Mouse (Mus musculus): ENCODE measurements around the gene Abcc4. TPM values are rescaled to one million over a fixed set of nuclear protein-coding genes. Genes with fewer than 3 reads are reported as not detected.
"Not testable (repeated sequence)": the region's sequence is repeated elsewhere in the genome, so short reads cannot be mapped to it uniquely, and the experiment has no call there.

Gene Abcc4
- total and polyA plus RNA-seq, 2 experiments from 2014 or later, result 2.3 to 4.8 TPM

- no peak for DNase-seq (ENCODE audit: low spot score)
- no peaks in the 10 kb centered on the region for H3K9me3 ChIP-seq (ENCODE audit: low read length)
- no peaks in the 10 kb centered on the region for H3K4me1 ChIP-seq (ENCODE audit: insufficient read depth, low read length)
- no peaks in the 10 kb centered on the region for H3K36me3 ChIP-seq (ENCODE audit: insufficient read depth, low read length)
- H3K4me3 ChIP-seq (ENCODE audit: low read length), result no peak overlapping the region
- no peaks in the 10 kb centered on the region for H3K27me3 ChIP-seq (ENCODE audit: insufficient read depth, low read length)
- H3K27ac ChIP-seq, result no peak overlapping the region
- no peak for ATAC-seq
- H3K9ac ChIP-seq (replicated peaks; ENCODE audit: low read length), result no peak overlapping the region
- no peak for TF ChIP-seq CTCF (IDR thresholded peaks at IDR 0.05; ENCODE audit: low read depth)
- WGBS, result 83% methylated on average over 3 of the region's 3 CpGs
- no peak overlapping the region for H3K4me2 ChIP-seq (ENCODE audit: low read depth, low read length)
These were observed 174.5 kb downstream of the Abcc4 start for GRCm38 (mm10) chr14:118531539-118531938.

- H3K9ac ChIP-seq (replicated peaks; ENCODE audit: low read length), result no peak overlapping the region
- no peaks in the 10 kb centered on the region for H3K36me3 ChIP-seq (ENCODE audit: insufficient read depth, low read length)
- 70% methylated on average over 9 of the region's 9 CpGs for WGBS
- DNase-seq (ENCODE audit: low spot score), result no peak
- no peaks in the 10 kb centered on the region for H3K4me1 ChIP-seq (ENCODE audit: insufficient read depth, low read length)
- peak; percentile 32; the same call in 1 of the 2 replicates for ATAC-seq
- no peak for TF ChIP-seq CTCF (IDR thresholded peaks at IDR 0.05; ENCODE audit: low read depth)
- H3K4me2 ChIP-seq (ENCODE audit: low read depth, low read length), result no peak overlapping the region
- no peak overlapping the region for H3K27ac ChIP-seq
- no peaks in the 10 kb centered on the region for H3K9me3 ChIP-seq (ENCODE audit: low read length)
- H3K4me3 ChIP-seq (ENCODE audit: low read length), result no peak overlapping the region
- no peaks in the 10 kb centered on the region for H3K27me3 ChIP-seq (ENCODE audit: insufficient read depth, low read length)
These were observed 191.6 kb downstream of the Abcc4 start for GRCm38 (mm10) chr14:118514280-118515031.

GRCm38 (mm10) chr14:118511715-118512114 lies 194.3 kb downstream of the Abcc4 start:
- not testable (repeated sequence) for H3K9ac ChIP-seq (replicated peaks; ENCODE audit: low read length); H3K4me3 ChIP-seq (ENCODE audit: low read length); H3K4me1 ChIP-seq (ENCODE audit: insufficient read depth, low read length); H3K9me3 ChIP-seq (ENCODE audit: low read length); H3K27ac ChIP-seq; H3K36me3 ChIP-seq (ENCODE audit: insufficient read depth, low read length); DNase-seq (ENCODE audit: low spot score); ATAC-seq; H3K4me2 ChIP-seq (ENCODE audit: low read depth, low read length); H3K27me3 ChIP-seq (ENCODE audit: insufficient read depth, low read length)
- 92% methylated on average over 6 of the region's 6 CpGs for WGBS

- Histone ChIP-seq H3K4me3 (ENCODE audit: low read length) (no peak overlapping the region), H3K27me3 (ENCODE audit: insufficient read depth, low read length) (no peaks in the 10 kb centered on the region), H3K36me3 (ENCODE audit: insufficient read depth, low read length) (no peaks in the 10 kb centered on the region), H3K9ac (replicated peaks; ENCODE audit: low read length) (no peak overlapping the region), H3K9me3 (ENCODE audit: low read length) (no peaks in the 10 kb centered on the region), H3K4me1 (ENCODE audit: insufficient read depth, low read length) (no peaks in the 10 kb centered on the region), H3K4me2 (ENCODE audit: low read depth, low read length) (no peak overlapping the region), H3K27ac (no peak overlapping the region)
- ATAC-seq (no peak), DNase-seq (ENCODE audit: low spot score) (no peak)
- WGBS, result 54% methylated on average over 2 of the region's 2 CpGs
- TF ChIP-seq CTCF (IDR thresholded peaks at IDR 0.05; ENCODE audit: low read depth), result no peak
These were observed 195.2 kb downstream of the Abcc4 start for GRCm38 (mm10) chr14:118510793-118511192.

- WGBS, result 86% methylated on average over 5 of the region's 5 CpGs
- Histone ChIP-seq H3K27me3 (ENCODE audit: insufficient read depth, low read length) (no peaks in the 10 kb centered on the region), H3K36me3 (ENCODE audit: insufficient read depth, low read length) (no peaks in the 10 kb centered on the region), H3K27ac (no peak overlapping the region), H3K4me2 (ENCODE audit: low read depth, low read length) (no peak overlapping the region), H3K9ac (replicated peaks; ENCODE audit: low read length) (no peak overlapping the region), H3K4me1 (ENCODE audit: insufficient read depth, low read length) (no peaks in the 10 kb centered on the region), H3K4me3 (ENCODE audit: low read length) (no peak overlapping the region), H3K9me3 (ENCODE audit: low read length) (no peaks in the 10 kb centered on the region)
- ATAC-seq, result no peak
- TF ChIP-seq CTCF (IDR thresholded peaks at IDR 0.05; ENCODE audit: low read depth), result no peak
- no peak for DNase-seq (ENCODE audit: low spot score)
These were observed 195.8 kb downstream of the Abcc4 start for GRCm38 (mm10) chr14:118510216-118510615.

GRCm38 (mm10) chr14:118507829-118508228 lies 198.2 kb downstream of the Abcc4 start:
- H3K9me3 ChIP-seq (ENCODE audit: low read length), result no peaks in the 10 kb centered on the region
- 91% methylated on average over 14 of the region's 14 CpGs for WGBS
- H3K9ac ChIP-seq (replicated peaks; ENCODE audit: low read length), result no peak overlapping the region
- H3K36me3 ChIP-seq (ENCODE audit: insufficient read depth, low read length), result no peaks in the 10 kb centered on the region
- DNase-seq (ENCODE audit: low spot score) (no peak), ATAC-seq (no peak)
- no peak overlapping the region for H3K27ac ChIP-seq
- H3K4me2 ChIP-seq (ENCODE audit: low read depth, low read length), result no peak overlapping the region
- H3K4me3 ChIP-seq (ENCODE audit: low read length), result no peak overlapping the region
- H3K27me3 ChIP-seq (ENCODE audit: insufficient read depth, low read length), result no peaks in the 10 kb centered on the region
- no peaks in the 10 kb centered on the region for H3K4me1 ChIP-seq (ENCODE audit: insufficient read depth, low read length)
- TF ChIP-seq CTCF (IDR thresholded peaks at IDR 0.05; ENCODE audit: low read depth), result no peak

GRCm38 (mm10) chr14:118506591-118507146 lies 199.3 kb downstream of the Abcc4 start:
- H3K27ac ChIP-seq, result no peak overlapping the region
- H3K9ac ChIP-seq (replicated peaks; ENCODE audit: low read length), result no peak overlapping the region
- H3K4me1 ChIP-seq (ENCODE audit: insufficient read depth, low read length), result no peaks in the 10 kb centered on the region
- peak overlapping the region; percentile 8; the same call in 1 of the 2 replicates for H3K4me2 ChIP-seq (ENCODE audit: low read depth, low read length)
- DNase-seq (ENCODE audit: low spot score) (peak; percentile 49), ATAC-seq (peak; percentile 74)
- WGBS, result 47% methylated on average over 14 of the region's 14 CpGs
- no peaks in the 10 kb centered on the region for H3K9me3 ChIP-seq (ENCODE audit: low read length)
- no peak overlapping the region for H3K4me3 ChIP-seq (ENCODE audit: low read length)
- TF ChIP-seq CTCF (IDR thresholded peaks at IDR 0.05; ENCODE audit: low read depth), result no peak
- no peaks in the 10 kb centered on the region for H3K36me3 ChIP-seq (ENCODE audit: insufficient read depth, low read length)
- no peaks in the 10 kb centered on the region for H3K27me3 ChIP-seq (ENCODE audit: insufficient read depth, low read length)
